Mouse (Mus musculus) ES-E14 (cell line): ENCODE measurements at regions not wholly inside any gene's neighbourhood (a gene's known extent, or its start where the extent isn't known, plus 50 kb on each side); places are given as distances from the start of the nearest gene placed in this dataset.
"Not testable (repeated sequence)": the region's sequence is repeated elsewhere in the genome, so short reads cannot be mapped to it uniquely, and the experiment has no call there.

ENCODE experiments used
- CHD2 ChIP-seq: IDR thresholded peaks from 2 replicates; pipeline ENCODE4 v1.6.1; 2014; ENCODE audit warnings: mild to moderate bottlenecking, low read depth, low read length, inconsistent platforms
- MAFK ChIP-seq: IDR thresholded peaks from 2 replicates; pipeline ENCODE4 v1.6.1; 2014; ENCODE audit warnings: mild to moderate bottlenecking, low read depth, low read length, inconsistent platforms; ENCODE audit not compliant: insufficient read depth
- ZNF384 ChIP-seq: IDR thresholded peaks from 2 replicates; pipeline ENCODE4 v1.6.1; 2012; ENCODE audit warnings: low read depth, low read length, inconsistent platforms

DNA sequence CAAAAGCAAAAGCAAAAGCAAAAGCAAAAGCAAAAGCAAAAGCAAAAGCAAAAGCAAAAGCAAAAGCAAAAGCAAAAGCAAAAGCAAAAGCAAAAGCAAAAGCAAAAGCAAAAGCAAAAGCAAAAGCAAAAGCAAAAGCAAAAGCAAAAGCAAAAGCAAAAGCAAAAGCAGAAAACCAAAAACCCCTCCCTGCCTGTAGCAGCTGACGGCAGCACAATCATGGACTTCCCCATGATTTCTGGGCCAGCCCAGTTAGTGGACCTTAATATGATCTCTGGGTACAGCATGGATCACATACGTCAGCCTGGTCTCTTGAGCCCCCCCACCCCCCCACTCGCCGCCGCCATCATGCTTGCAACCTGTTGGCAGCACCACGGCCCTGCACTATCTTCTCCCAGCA lies 1004.3 kb downstream of the Car8 start:
- not testable (repeated sequence) for TF ChIP-seq CHD2, ZNF384, MAFK
